Mouse (Mus musculus) inflammation-experienced regulatory T-cells (primary cell): Measurements from ENCODE around the gene Zw10. TPM values are rescaled to one million over a fixed set of nuclear protein-coding genes. Genes with fewer than 3 reads are reported as not detected.

ENCODE experiments used
- polyA plus RNA-seq, 2 experiments: library from polyadenylated mRNA; unstranded; fragments of 100-300 nt; shearing (Covaris generic); gene quantifications; one replicate each; pipeline ENCODE4 v1.2.1; 2017

The Zw10 gene
- polyA plus RNA-seq, result 10 to 100 TPM; 47.6 to 50.7 TPM

DNA sequence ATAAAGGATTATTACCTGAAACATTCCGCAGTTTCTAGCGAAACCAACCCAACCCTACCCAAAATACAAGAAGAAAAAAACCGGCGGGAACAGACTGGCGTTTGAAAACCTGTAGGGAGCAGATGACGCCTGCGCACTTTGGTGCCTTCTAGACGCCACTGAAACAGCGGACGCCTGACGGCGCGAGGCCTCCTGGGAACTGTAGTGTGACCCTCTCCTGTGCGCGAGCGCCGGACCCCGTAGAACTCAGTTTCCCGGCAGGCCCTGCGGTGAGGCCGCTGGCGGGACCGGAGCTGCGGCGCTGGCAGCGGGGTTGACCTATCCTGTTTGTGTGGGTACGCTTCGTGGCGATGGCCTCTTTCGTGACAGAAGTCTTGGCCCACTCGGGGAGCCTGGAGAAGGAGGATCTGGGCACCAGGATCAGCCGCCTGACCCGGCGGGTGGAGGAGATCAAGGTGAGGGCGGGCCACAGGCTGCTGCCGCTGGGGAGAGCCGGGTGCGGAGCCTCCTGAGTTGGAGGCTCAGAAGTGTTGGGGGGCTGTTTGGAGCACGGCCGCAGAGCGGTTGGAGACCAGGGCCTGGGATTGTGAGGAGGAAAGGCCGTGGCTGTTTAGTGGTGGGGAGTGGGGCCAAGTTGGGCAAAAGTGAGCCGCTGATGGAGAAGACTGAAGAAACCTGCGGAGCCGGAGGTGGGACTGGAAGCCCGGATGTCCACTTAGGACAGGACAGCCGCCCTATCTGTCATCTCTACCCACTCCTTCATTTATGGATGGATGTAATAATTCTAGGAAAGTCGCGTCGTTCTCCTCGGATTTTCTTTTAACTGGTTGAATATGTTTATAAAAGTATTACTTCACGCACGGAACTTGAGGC, at the start of gene Zw10:
Zw10 (plus strand) TSS at position 281 of the 873 bp plus-strand sequence.

DNA sequence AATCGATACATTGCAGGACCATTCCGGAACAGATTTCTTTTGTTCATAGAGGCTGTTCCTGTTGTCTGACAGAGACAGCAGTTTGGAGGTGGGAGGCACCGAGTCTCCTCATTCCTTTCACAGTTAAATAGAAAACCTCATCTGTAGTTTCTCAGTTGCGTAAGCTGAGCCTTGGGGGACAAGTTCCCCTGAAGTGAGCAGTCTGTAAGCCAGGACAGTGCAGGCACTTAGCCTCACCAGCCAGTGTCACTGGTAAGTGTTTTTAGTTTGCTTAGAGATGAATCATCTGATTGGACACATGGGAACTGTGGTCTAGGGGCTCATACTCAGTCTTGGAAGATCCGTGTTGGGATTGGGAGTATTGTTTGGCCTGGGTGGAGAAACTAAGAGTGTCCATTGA, 25.7 kb downstream of the Zw10 start, which contains the start of gene Tmprss5:
Tmprss5 (plus strand) TSS at position 154 of the 400 bp plus-strand sequence.

Other genes with a start within 250 kb of the Zw10 start
- 1 to 10 TPM in 1 of 2 experiments, under 1 TPM in 1; 0.08 to 1.2 TPM for gene Zbtb16, start 219.4 kb upstream of the Zw10 start, polyA plus RNA-seq
- under 1 TPM in 1 of 2 experiments, not detected in 1; 0.33 TPM for gene Htr3a, start 144.5 kb upstream of the Zw10 start, polyA plus RNA-seq
- gene Htr3b, start 90.6 kb upstream of the Zw10 start, polyA plus RNA-seq, result under 1 TPM in 1 of 2 experiments, not detected in 1; 0.15 TPM
- 10 to 100 TPM; 31.8 to 43.0 TPM for gene Usp28, start 70.2 kb upstream of the Zw10 start, polyA plus RNA-seq
- under 1 TPM in 1 of 2 experiments, not detected in 1; 0.56 TPM for gene Tmprss5, start 25.6 kb downstream of the Zw10 start, polyA plus RNA-seq
- gene Gm4894, start 194.9 kb downstream of the Zw10 start, polyA plus RNA-seq, result not detected